Mouse (Mus musculus) retina, postnatal 1 day (tissue): ENCODE data around the gene Il6st.

ENCODE experiments used
- DNase-seq: peaks from one replicate; pipeline ENCODE4 v3.0.0-alpha.2; 2012

Gene Il6st

DNA sequence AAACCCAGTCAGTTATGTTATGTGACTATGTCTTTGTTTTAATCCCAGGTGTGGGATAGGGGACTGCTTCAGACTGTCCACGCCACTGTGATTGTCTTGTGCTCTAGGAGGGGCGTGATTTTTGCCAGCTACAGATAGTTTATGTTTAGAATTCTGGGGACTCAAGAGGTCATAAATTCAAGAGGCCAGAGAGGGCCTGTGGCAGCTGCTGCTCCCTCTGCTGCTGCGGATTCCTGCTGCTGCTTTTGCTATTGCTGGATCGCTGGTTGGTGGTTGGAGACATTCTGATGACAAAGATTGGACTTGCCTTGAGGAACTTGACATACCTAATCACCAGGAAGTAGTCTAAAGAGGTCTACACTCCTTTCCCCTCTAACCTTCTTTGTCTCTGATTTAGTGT lies 72.7 kb downstream of the Il6st start:
- DNase-seq: no peak

DNA sequence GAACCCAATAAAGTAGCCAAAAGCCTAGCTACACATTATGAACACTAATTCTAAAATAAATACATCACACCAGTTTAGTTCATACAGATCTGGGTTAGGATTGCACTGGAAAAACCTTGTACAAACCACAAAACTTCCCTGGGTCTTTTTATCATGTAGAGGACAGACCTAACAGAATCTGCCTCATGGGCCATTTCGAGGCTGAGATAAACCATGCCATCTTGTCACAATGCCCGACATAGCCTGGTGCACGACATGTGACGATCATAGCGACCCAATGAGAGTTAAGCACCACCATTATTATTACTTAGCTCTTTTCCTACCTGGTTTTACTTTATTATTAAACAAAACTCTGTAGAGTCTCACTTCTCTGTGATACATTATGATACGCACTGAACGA lies 73.2 kb downstream of the Il6st start:
- no peak for DNase-seq

DNA sequence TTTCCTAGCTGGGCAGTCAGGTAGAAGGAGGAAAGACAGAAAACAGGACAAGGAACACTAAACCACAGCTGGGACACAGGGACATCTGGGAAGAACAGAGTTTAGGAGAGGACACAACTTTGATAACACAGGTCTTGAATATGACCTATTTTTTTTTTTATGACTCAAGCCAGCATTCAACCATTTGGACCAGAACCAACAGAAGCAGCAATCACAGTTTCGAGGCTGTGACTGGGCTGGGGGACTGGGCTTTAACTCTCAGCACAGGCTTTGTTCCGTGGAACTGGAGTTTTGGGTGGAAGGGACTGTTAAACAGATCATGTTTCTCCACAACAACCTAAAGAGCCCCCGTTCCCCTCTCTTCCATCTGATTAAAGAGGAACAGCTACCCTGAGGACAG lies 76.7 kb downstream of the Il6st start:
- DNase-seq: no peak

DNA sequence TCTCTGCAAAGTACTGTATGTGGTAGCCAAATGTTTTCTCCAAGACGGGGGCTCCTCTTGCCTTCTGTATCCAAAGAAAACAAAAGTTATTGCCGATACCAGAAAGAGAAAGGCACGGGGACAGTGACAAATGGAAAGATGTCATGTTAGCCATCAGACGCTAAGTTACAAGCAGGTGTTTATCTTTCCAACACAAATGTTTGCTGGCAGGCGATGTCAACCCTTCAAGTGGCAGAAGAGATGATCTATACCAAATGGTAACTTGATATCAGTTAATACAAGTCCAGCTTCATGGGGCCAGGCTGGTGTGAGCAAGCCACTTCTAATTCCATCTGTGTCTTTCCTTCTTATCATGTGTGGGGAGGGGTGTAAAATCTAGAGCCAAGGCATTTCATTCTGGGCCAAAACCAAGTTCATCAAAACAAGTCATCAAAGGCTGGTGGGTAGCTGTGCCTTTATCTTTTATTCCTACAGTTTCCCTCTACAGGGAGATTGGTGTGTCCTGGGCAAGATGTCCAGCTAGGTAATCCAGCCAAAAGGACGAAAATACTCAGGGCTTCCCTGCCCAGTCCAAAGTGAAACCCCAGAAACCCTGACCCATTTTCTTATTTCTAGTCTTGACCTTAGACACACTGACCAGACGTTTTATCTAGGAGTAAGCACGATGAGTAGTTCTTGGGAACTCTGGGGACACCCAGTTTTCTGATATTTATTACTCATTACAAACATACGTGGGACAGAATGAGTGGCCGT lies 77.5 kb downstream of the Il6st start:
- no peak for DNase-seq

DNA sequence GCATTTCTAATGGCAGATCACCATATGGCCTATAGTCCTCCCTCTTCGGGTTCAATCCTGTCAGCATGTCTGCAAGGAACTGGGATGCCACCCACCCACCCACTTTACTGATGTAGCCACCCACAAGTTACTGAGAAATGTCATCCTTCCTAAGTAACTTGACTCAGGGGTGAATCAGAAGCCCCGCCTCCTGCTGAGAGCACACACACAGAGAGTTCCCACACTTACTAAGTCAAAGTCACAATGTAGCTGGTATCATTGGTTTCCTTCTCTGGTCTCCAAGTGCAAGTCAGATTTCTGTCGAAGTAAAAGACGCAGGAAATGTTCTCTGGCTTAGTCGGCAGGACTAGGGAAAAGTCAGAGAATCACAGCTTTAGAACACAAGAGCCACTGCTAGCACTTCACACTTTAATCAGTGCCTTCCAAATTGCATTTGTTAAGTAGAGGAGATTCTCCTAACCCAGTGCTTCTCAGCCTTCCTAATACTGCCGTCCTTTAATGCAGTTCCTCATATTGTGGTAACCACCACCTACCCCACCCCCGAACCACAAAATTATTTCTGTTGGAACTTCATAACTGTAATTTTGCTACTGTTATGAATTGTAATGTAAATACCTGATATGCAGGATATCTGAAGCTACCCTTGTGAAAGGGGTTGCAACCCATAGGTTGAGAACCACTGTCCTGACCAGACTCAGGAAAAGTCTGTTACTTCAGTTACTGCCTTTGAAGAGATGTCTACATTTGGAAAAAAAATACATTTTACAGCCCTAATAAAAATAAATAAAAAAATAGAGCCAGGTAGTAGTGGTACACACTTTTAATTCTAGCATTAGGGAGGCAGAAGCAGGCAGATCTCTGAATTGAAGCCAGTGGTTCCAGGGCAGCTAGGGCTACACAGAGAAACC lies 88.0 kb downstream of the Il6st start:
- no peak for DNase-seq

DNA sequence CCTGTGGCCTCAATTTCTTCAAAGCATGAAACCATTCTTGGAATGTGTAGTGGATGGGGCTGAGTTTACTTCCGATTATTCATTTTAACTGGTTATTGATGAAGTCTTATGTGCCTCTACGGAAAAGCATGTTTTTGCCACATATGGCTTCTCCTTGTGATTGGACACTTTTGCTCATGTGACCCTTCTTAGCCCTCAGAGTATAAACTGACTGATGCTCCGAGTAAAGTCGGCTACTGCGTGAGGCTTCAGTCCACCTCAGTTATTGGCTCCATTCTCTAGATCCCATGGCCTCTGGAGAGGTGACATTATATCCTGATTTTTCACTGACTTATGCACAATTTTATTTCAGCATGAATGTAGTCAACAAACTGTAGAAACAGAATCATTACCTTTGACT lies 89.4 kb downstream of the Il6st start:
- no peak for DNase-seq

DNA sequence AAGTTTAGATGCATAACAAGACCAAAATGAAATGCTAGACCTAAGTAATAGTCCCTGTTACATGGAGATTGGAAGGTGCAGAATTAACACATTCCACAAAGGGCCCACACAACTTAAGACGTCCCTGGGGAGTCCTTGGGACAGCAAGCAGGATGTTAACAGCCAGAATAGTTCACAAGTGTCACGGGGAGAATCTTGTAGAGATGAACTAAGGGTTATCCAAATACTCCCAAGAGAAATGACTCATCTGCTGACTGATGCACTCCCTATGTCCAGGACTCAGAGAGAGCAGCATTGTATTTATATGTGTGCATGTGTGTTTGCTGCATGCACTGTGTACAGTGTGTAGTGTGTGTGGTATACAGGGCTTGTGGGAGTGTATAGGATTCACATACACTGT lies 92.6 kb downstream of the Il6st start:
- DNase-seq: no peak
